Mouse (Mus musculus): ENCODE results near the gene Adam25. TPM values are rescaled to one million over a fixed set of nuclear protein-coding genes. Genes with fewer than 3 reads are reported as not detected.
"Not testable (repeated sequence)": the region's sequence is repeated elsewhere in the genome, so short reads cannot be mapped to it uniquely, and the experiment has no call there.

The Adam25 gene
- polyA plus RNA-seq (2016; fragmentation: Nextera tagmentation; extraction: Ambion mirVana): not detected in 2 replicates

GRCm38 (mm10) chr8:40751908-40752307 lies at the start of gene Adam25:
Gene Adam25 (plus strand): TSS chr8:40752208.
- WGBS: 52% methylated on average over 1 of the region's 1 CpGs
- H3K4me3 ChIP-seq; H3K9ac ChIP-seq; ATAC-seq (ENCODE audit: insufficient number of reproducible peaks, low FRiP score); H3K4me1 ChIP-seq (replicated peaks); H3K4me2 ChIP-seq; H3K27me3 ChIP-seq (replicated peaks); H3K9me3 ChIP-seq (replicated peaks); H3K27ac ChIP-seq (ENCODE audit: poor library complexity, severe bottlenecking); H3K36me3 ChIP-seq: not testable (repeated sequence)

DNA sequence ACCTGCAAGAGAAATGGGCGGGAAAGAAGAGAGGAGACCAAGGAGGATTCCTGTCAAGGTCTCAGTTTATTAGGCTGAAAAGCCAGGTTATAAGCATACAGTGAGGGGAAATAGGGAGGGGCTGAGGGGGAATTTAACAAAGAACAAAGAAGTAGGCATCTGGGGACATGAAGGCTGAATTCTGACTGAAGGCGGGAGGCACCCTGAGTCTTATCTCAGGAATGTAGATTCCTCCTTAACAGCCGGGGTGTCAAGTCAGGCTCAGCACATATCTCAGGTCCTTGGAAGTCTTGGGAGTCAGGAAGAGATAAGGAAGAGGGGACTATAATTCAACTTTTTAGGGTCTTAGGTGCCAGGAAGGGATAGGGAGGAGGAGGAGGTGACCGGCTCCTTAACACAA lies 36.6 kb upstream of the Adam25 start:
- ATAC-seq (ENCODE audit: insufficient number of reproducible peaks, low FRiP score): not testable (repeated sequence)

DNA sequence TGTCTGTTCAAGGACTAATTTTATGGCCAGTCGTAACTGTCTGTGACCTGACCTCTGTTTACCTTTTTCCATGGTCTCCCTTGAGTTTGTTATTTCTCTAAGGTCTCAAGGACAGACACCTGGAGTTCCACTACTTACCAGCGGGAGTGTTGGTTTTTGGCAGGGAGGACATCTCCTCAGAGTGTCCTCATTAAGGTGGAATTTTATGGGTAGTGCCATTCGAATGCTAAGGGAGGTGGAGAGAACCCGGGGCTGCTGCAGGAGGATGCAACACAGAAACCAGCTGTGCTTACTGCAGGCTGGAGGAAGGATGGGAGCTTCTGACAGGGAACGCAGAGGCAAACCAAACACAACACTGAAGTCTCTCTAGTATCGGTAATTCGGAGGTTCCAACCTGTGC lies 36.0 kb upstream of the Adam25 start:
- Histone ChIP-seq H3K9ac (no peak overlapping the region), H3K27me3 (replicated peaks) (no peaks in the 10 kb centered on the region), H3K4me1 (replicated peaks) (no peaks in the 10 kb centered on the region), H3K9me3 (replicated peaks) (no peaks in the 10 kb centered on the region; the same call in 1 of the 2 replicates), H3K4me2 (no peak overlapping the region), H3K27ac (ENCODE audit: poor library complexity, severe bottlenecking) (no peak overlapping the region), H3K36me3 (no peaks in the 10 kb centered on the region), H3K4me3 (no peak overlapping the region)
- 78% methylated on average over 7 of the region's 7 CpGs for WGBS
- ATAC-seq (ENCODE audit: insufficient number of reproducible peaks, low FRiP score): no peak

More for the DNA sequence above, 36.6 kb upstream of the Adam25 start:
- H3K36me3 ChIP-seq; H3K9ac ChIP-seq; H3K4me2 ChIP-seq; H3K9me3 ChIP-seq (replicated peaks); H3K4me3 ChIP-seq; H3K27me3 ChIP-seq (replicated peaks); H3K4me1 ChIP-seq (replicated peaks); H3K27ac ChIP-seq (ENCODE audit: poor library complexity, severe bottlenecking): not testable (repeated sequence)
- 68% methylated on average over 4 of the region's 4 CpGs for WGBS

GRCm38 (mm10) chr8:40783320-40783719 lies 31.3 kb downstream of the Adam25 start:
- no peak for ATAC-seq (ENCODE audit: insufficient number of reproducible peaks, low FRiP score)

GRCm38 (mm10) chr8:40792973-40793372 lies 41.0 kb downstream of the Adam25 start, which contains the start of gene Adam20:
Gene Adam20 (plus strand): TSS chr8:40793273.
- H3K27me3 ChIP-seq (replicated peaks); H3K4me1 ChIP-seq (replicated peaks); H3K9ac ChIP-seq; H3K4me3 ChIP-seq; H3K9me3 ChIP-seq (replicated peaks); H3K4me2 ChIP-seq; H3K36me3 ChIP-seq; H3K27ac ChIP-seq (ENCODE audit: poor library complexity, severe bottlenecking); ATAC-seq (ENCODE audit: insufficient number of reproducible peaks, low FRiP score): not testable (repeated sequence)
- 56% methylated on average over 1 of the region's 1 CpGs for WGBS

More at GRCm38 (mm10) chr8:40783320-40783719, 31.3 kb downstream of the Adam25 start:
- Histone ChIP-seq H3K36me3 (no peaks in the 10 kb centered on the region), H3K9me3 (replicated peaks) (no peaks in the 10 kb centered on the region), H3K4me3 (no peak overlapping the region), H3K9ac (no peak overlapping the region), H3K4me2 (no peak overlapping the region), H3K4me1 (replicated peaks) (no peaks in the 10 kb centered on the region), H3K27me3 (replicated peaks) (no peaks in the 10 kb centered on the region), H3K27ac (ENCODE audit: poor library complexity, severe bottlenecking) (no peak overlapping the region)

GRCm38 (mm10) chr8:40803379-40804079 lies 51.5 kb downstream of the Adam25 start:
- no peak overlapping the region for H3K9ac ChIP-seq
- H3K4me1 ChIP-seq (replicated peaks): no peaks in the 10 kb centered on the region
- H3K4me2 ChIP-seq: no peak overlapping the region
- no peak for ATAC-seq (ENCODE audit: insufficient number of reproducible peaks, low FRiP score)
- no peak overlapping the region for H3K4me3 ChIP-seq
- no peaks in the 10 kb centered on the region for H3K36me3 ChIP-seq
- no peaks in the 10 kb centered on the region for H3K9me3 ChIP-seq (replicated peaks)
- H3K27me3 ChIP-seq (replicated peaks): no peaks in the 10 kb centered on the region
- no peak overlapping the region for H3K27ac ChIP-seq (ENCODE audit: poor library complexity, severe bottlenecking)
- 84% methylated on average over 2 of the region's 2 CpGs for WGBS

Other genes with a start within 250 kb of the Adam25 start
- not detected in 2 replicates for gene Adam24, start 77.1 kb upstream of the Adam25 start, polyA plus RNA-seq (2016; fragmentation: Nextera tagmentation; extraction: Ambion mirVana)
- gene Adam20, start 41.1 kb downstream of the Adam25 start, polyA plus RNA-seq (2016; fragmentation: Nextera tagmentation; extraction: Ambion mirVana): not detected in 2 replicates
- not detected in 2 replicates for gene Adam39, start 70.8 kb downstream of the Adam25 start, polyA plus RNA-seq (2016; fragmentation: Nextera tagmentation; extraction: Ambion mirVana)

Measured in heart, embryonic 12.5 days (tissue).